Mouse (Mus musculus) heart, embryonic 15.5 days (tissue): ENCODE results near the gene Myl10. TPM values are rescaled to one million over a fixed set of nuclear protein-coding genes. Genes with fewer than 3 reads are reported as not detected.
"Not testable (repeated sequence)": the region's sequence is repeated elsewhere in the genome, so short reads cannot be mapped to it uniquely, and the experiment has no call there.

Source experiments
- ATAC-seq: fragments of 200-750 bp; cut with Nextera tagmentation; replicated peaks from 2 replicates; pipeline ENCODE4 v1.8.0; 2017; ENCODE audit warnings: low read depth, moderate TSS enrichment; ENCODE audit not compliant: insufficient number of reproducible peaks, insufficient read depth, low FRiP score
- H3K27ac ChIP-seq: fragments of 300-500 bp; sonication (generic); 2 replicates; pipeline ENCODE4 v1.5.1; 2015; ENCODE audit warnings: mild to moderate bottlenecking, inconsistent platforms
- H3K27me3 ChIP-seq: fragments of 300-500 bp; sonication (generic); 2 replicates; pipeline ENCODE4 v1.6.1; 2015; ENCODE audit warnings: inconsistent platforms
- H3K36me3 ChIP-seq: fragments of 300-500 bp; sonication (generic); 2 replicates; pipeline ENCODE4 v1.6.1; 2015; ENCODE audit warnings: mild to moderate bottlenecking, inconsistent platforms
- H3K4me1 ChIP-seq: fragments of 300-500 bp; sonication (generic); replicated peaks from 2 replicates; pipeline ENCODE4 v1.6.1; 2015; ENCODE audit warnings: inconsistent platforms
- H3K4me2 ChIP-seq: fragments of 300-500 bp; sonication (generic); 2 replicates; pipeline ENCODE4 v1.6.1; 2015; ENCODE audit warnings: inconsistent platforms, mild to moderate bottlenecking, moderate library complexity
- H3K4me3 ChIP-seq: fragments of 300-500 bp; sonication (generic); 2 replicates; pipeline ENCODE4 v1.5.1; 2015; ENCODE audit warnings: mild to moderate bottlenecking, inconsistent platforms
- H3K9ac ChIP-seq: fragments of 300-500 bp; sonication (generic); 2 replicates; pipeline ENCODE4 v1.6.1; 2015; ENCODE audit warnings: mild to moderate bottlenecking, inconsistent platforms
- H3K9me3 ChIP-seq: fragments of 300-500 bp; sonication (generic); replicated peaks from 2 replicates; pipeline ENCODE4 v1.6.1; 2016; ENCODE audit warnings: inconsistent platforms
- WGBS: fragments of 180-500 bp; shearing (Covaris S2); methylation state at CpG from one replicate; pipeline ENCODE4 v1.1.7; 2015; ENCODE audit warnings: mixed read lengths; 5-methylcytosine and 5-hydroxymethylcytosine counted together
- polyA plus RNA-seq: library from polyadenylated mRNA; unstranded; fragments of >200 nt; fragmentation: Nextera tagmentation; extraction: Ambion mirVana; gene quantifications from 2 replicates; pipeline ENCODE4 v1.2.1, GENCODE M21; 2015

The Myl10 gene
- polyA plus RNA-seq, result 0.28 and 3.1 TPM in 2 replicates

DNA sequence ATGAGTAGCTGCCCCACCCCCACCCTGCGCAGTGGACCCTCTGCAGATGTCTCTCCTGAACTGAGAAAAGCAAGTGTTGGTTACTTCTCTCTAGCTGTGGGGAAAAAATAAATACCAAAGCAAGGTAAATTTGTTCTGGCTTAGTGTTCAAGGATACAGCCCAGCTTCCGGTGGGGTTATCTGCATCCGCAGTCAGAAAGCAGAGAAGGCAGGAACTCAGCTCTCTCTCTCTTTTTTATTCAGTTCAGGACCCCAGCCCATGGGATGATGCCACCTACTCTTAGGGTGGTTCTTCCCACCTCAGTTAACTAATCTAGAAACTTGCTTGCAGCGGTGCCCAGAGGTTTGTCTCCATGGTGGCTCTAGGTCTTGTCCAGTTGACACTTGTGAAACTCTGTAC lies at the start of gene Myl10:
Myl10 (plus strand) TSS at position 363 of the 400 bp plus-strand sequence.
- Histone ChIP-seq H3K4me2 (no peak within 1 kb of the TSS), H3K9ac (no peak within 1 kb of the TSS), H3K4me3 (no peak within 1 kb of the TSS), H3K27ac (no peak within 1 kb of the TSS), H3K27me3 (peaks cover 6% of the 10 kb centered on the region; the same call in 1 of the 2 replicates), H3K9me3 (no peaks in the 10 kb centered on the region), H3K4me1 (no peaks in the 10 kb centered on the region), H3K36me3 (no peaks in the 10 kb centered on the region)
- WGBS, result 80% methylated on average over 4 of the region's 4 CpGs
- ATAC-seq, result no peak

DNA sequence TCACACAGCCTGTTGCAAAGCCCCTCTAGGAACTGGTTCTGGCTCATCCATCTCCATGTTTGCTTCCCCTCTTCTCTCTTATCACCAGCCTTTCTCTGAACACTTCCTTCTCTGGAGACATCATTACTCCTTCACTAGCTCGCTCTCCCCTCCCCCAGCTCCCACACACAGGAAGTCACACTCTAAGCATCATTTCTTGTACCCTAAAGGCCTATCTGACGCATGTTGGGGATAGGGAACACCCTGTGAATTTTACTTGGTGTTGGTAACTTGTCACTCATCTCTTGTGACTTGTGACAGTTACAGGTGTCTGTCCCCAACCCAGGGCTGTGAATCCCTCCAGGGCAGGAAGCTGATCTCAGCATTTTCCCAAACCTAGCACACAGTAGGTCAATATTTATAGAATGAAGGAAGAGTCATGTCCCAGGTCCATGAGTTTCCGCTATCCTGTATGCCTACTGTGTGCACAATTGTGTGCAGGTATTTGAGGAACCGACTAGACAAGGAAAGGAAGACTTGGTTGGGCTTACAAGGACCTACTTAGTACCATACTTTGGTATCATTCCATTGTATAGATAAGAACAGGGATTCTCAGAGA lies 46.1 kb upstream of the Myl10 start:
- 73% methylated on average over 4 of the region's 4 CpGs for WGBS
- Histone ChIP-seq H3K36me3 (no peaks in the 10 kb centered on the region), H3K4me1 (no peaks in the 10 kb centered on the region), H3K4me2 (no peak overlapping the region), H3K27ac (no peak overlapping the region), H3K9me3 (no peaks in the 10 kb centered on the region), H3K9ac (no peak overlapping the region), H3K4me3 (no peak overlapping the region), H3K27me3 (no peaks in the 10 kb centered on the region)
- ATAC-seq, result no peak

- Histone ChIP-seq H3K9me3 (no peaks in the 10 kb centered on the region), H3K36me3 (no peaks in the 10 kb centered on the region), H3K9ac (no peak overlapping the region), H3K27me3 (no peaks in the 10 kb centered on the region), H3K27ac (no peak overlapping the region), H3K4me3 (no peak overlapping the region), H3K4me1 (no peaks in the 10 kb centered on the region), H3K4me2 (no peak overlapping the region)
- ATAC-seq, result no peak
- WGBS, result 68% methylated on average over 5 of the region's 5 CpGs
Observed at GRCm38 (mm10) chr5:136649071-136649470, 43.9 kb upstream of the Myl10 start.

DNA sequence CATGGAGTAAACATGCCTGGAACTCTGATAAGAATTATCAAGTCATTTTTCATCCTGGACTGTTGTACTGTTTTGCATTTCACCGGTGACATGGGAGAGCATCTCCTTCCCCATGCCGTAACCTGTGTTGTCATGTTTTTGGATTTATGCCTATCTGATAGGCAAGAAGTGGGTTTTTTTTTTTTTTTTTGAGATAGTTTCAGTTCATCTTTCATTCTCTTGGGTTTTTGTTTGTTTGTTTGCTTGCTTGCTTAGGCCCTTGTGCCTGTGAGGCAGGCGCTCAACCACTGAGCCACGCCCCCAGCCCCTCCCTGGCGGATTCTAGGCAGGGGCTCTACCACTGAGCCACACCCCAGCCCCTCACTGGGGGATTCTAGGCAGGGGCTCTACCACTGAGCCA lies 43.3 kb upstream of the Myl10 start:
- Histone ChIP-seq H3K4me2 (no peak overlapping the region), H3K9me3 (no peaks in the 10 kb centered on the region), H3K36me3 (no peaks in the 10 kb centered on the region), H3K9ac (no peak overlapping the region), H3K27me3 (no peaks in the 10 kb centered on the region), H3K4me3 (no peak overlapping the region), H3K27ac (no peak overlapping the region), H3K4me1 (no peaks in the 10 kb centered on the region)
- ATAC-seq, result no peak
- 85% methylated on average over 5 of the region's 5 CpGs for WGBS

DNA sequence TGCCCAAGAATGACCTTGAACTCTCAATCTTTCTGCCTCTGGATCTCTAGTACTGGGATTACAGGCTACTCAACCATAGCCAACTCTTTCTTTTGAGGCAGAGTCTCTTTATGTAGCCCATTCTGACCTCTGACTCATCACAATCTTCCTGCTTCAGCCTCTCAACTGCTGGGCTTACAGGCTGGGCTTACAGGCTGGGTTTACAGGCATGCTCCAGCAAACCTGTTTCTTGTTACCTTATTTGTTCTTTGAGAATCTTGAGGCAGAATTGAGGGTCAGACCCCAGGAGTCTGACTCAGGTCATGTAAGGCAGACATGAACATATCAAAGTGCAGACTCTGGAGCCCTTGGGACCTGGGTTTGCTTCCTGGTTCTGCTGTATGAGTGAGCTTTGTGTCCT lies 38.5 kb upstream of the Myl10 start:
- Histone ChIP-seq H3K27me3 (no peaks in the 10 kb centered on the region), H3K36me3 (no peaks in the 10 kb centered on the region), H3K27ac (no peak overlapping the region), H3K4me3 (no peak overlapping the region), H3K9ac (no peak overlapping the region), H3K4me1 (no peaks in the 10 kb centered on the region), H3K4me2 (no peak overlapping the region), H3K9me3 (no peaks in the 10 kb centered on the region)
- no peak for ATAC-seq

DNA sequence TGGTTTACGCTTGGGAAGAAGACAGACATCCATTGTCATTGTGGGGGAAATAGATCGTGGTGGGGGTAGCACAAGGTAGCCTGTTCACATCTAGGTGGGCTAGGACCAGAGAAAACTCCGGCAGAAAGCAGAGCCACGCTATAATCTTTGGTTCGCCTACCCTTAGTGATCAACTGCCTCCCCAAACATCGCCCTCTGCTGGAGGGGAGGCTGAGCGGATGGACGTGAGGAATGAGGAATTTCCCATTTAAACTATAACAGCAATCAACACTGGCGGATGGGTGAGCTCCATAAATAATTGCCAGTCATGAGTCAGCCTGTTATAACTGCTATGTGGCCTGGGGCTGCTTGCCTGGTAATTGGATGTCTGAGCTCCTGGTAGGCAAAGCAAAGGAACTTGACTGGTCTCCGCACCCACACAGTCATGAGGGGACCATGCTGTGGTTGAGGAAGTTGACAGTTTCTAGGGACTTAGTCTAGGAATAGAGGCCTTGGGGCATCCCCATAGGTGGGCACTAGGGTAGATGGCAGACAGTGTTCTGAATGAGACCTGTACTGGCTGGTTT lies 36.0 kb upstream of the Myl10 start:
- Histone ChIP-seq H3K4me2 (no peak overlapping the region), H3K9me3 (no peaks in the 10 kb centered on the region), H3K27ac (no peak overlapping the region), H3K36me3 (no peaks in the 10 kb centered on the region), H3K9ac (no peak overlapping the region), H3K4me1 (no peaks in the 10 kb centered on the region), H3K4me3 (no peak overlapping the region), H3K27me3 (no peaks in the 10 kb centered on the region)
- 76% methylated on average over 10 of the region's 10 CpGs for WGBS
- no peak for ATAC-seq

- WGBS, result 72% methylated on average over 5 of the region's 5 CpGs
- not testable (repeated sequence) for H3K4me3 ChIP-seq, H3K4me1 ChIP-seq, H3K27ac ChIP-seq, H3K36me3 ChIP-seq, H3K9me3 ChIP-seq, H3K27me3 ChIP-seq, H3K4me2 ChIP-seq, ATAC-seq, H3K9ac ChIP-seq
Observed at GRCm38 (mm10) chr5:136660721-136661120, 32.2 kb upstream of the Myl10 start.

DNA sequence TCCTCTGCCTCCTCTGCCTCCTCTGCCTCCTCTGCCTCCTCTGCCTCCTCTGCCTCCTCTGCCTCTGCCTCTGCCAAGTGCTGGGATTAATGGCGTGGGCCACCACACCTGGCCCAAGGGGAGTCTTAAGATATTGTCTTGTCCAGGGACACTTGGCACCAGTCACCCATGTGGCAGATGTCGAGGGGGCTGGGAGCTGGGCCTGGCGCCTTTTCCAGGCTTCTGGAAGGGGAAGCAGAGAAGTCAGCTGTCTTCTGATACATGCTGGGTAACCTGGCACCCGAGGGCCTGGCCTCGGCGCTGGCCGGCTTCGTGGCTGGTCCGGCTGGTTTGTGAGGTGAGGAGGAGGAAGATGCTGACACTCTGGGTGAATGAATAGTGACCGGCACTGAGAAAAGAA lies 30.7 kb upstream of the Myl10 start:
- no peak for ATAC-seq
- 80% methylated on average over 10 of the region's 10 CpGs for WGBS

DNA sequence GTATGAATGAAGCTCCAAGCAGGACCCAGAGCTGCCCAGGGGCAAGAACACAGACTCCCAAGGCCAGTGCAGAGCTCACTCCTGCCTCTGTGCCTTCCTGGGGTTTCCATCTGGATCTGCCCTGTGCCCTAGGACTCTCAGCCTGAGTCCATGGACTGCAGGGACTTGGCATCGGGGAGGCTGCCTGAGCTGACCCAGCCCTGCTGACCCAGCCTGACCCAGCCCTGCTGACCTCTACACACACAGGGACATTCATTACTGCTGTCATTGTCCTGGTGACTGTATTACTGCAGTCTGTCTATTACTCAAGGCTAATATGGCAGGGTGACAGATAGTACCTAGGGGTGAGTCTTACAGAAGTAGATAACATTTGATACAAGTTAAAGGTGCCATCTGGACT lies 30.1 kb upstream of the Myl10 start:
- H3K4me1 ChIP-seq, result no peaks in the 10 kb centered on the region
- H3K4me2 ChIP-seq, result no peak overlapping the region
- H3K9ac ChIP-seq, result no peak overlapping the region
- ATAC-seq, result no peak
- H3K36me3 ChIP-seq, result no peaks in the 10 kb centered on the region
- no peak overlapping the region for H3K4me3 ChIP-seq
- H3K9me3 ChIP-seq, result no peaks in the 10 kb centered on the region
- no peak overlapping the region for H3K27ac ChIP-seq
- 0 out of 2 replicates have a peak, but pooled peaks cover 6% of the 10 kb centered on the region for H3K27me3 ChIP-seq
- WGBS, result 47% methylated on average over 1 of the region's 1 CpGs

More for the DNA sequence above, 30.7 kb upstream of the Myl10 start:
- Histone ChIP-seq H3K4me3 (no peak overlapping the region), H3K4me1 (no peaks in the 10 kb centered on the region), H3K27me3 (0 out of 2 replicates have a peak, but pooled peaks cover 6% of the 10 kb centered on the region), H3K4me2 (no peak overlapping the region), H3K9ac (no peak overlapping the region), H3K27ac (no peak overlapping the region), H3K9me3 (no peaks in the 10 kb centered on the region), H3K36me3 (no peaks in the 10 kb centered on the region)

DNA sequence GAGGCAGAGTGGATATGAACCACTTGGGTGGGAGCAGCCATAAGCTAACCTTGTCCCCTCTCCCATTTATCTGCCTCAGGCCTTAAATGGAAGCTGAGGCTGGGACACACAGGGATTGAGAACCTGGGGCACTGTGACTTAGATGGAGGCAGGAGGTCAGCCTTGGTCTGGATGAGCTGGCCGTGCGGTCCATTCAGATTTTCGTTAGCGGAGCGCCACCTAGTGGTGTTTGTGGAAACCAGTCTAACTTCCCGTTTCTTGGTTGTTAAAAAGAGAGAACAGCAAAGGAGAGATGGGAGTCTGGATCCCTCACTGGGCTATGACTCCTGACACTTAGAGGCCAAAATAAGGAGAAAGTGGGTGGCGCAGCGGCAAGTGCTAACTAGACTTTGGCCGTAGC lies 28.4 kb upstream of the Myl10 start:
- H3K4me3 ChIP-seq, result no peak overlapping the region
- no peak overlapping the region for H3K9ac ChIP-seq
- no peak for ATAC-seq
- 3% methylated on average over 9 of the region's 9 CpGs for WGBS
- no peak overlapping the region for H3K27ac ChIP-seq
- H3K36me3 ChIP-seq, result no peaks in the 10 kb centered on the region
- no peaks in the 10 kb centered on the region for H3K9me3 ChIP-seq
- H3K4me2 ChIP-seq, result no peak overlapping the region
- no peaks in the 10 kb centered on the region for H3K4me1 ChIP-seq
- 0 out of 2 replicates have a peak, but pooled peaks cover 6% of the 10 kb centered on the region for H3K27me3 ChIP-seq

GRCm38 (mm10) chr5:136676315-136677030 lies 16.5 kb upstream of the Myl10 start:
- H3K27ac ChIP-seq, result no peak overlapping the region
- H3K9me3 ChIP-seq, result no peaks in the 10 kb centered on the region
- H3K36me3 ChIP-seq, result no peaks in the 10 kb centered on the region
- WGBS, result 80% methylated on average over 18 of the region's 18 CpGs
- H3K27me3 ChIP-seq, result peaks cover 5% of the 10 kb centered on the region; the same call in 1 of the 2 replicates
- no peak overlapping the region for H3K4me3 ChIP-seq
- no peak overlapping the region for H3K9ac ChIP-seq
- H3K4me2 ChIP-seq, result no peak overlapping the region
- H3K4me1 ChIP-seq, result no peaks in the 10 kb centered on the region
- ATAC-seq, result no peak
